Mouse (Mus musculus) kidney, adult 18-20 months (tissue): ENCODE data around the gene Gpr68.

Source experiments
- DNase-seq: peaks from one replicate; pipeline ENCODE4 v3.0.0; 2021

Gene Gpr68

DNA sequence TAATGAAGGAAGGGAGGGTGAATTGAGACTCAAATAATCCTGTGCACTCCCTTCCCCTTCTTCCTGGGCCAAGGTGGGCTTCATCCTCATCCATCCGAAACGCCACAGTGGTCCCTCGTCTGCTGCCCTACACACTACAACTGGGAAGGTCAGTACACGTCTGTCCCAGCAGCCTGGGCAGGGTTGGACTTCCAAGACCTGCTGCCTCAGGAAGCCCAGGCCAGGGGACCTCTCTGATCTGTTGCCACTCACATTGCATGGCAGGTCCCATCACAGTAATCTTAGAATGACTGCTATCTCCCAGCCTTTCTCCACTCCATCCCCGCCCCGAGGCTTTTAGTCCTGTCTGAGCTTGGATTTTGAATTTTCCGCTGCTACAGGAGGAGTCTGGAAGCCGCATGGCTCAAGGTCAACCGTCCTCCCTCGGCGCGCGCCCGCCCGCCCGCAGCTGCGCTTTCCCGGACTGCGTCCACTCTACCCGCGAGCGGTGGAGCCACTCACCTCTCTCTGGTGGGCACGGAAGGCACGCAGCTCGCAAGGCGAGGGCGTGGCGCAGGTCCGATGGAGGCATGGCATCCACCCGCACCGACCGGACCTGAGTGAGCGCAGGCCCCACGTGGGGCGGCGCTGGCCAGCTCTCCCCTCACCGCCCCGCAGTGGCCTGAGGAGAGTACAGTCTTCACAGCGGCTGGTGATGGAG, at the start of gene Gpr68:
Gene Gpr68, minus strand, starts transcription at position 601 of the 700 bp plus-strand sequence.
- DNase-seq: peak; percentile 29

DNA sequence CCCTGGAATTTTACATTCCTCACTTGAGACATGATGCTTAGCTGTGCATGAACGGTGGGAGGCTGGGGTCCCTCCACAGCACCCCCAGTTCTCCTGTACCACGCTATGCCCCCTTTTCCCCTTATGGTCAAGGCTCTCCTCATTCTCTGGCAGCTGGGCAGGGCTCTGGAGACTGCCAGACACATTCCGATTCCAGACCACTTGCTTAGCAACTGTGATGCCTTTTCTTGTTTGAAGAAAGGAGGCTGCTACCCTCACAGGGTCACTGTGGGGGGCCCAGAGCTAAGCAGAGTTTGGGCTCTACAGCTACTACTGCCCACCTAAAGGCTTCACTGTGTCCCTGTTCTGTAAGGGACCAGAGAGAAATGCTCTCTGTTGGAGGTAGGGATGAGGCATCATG, 49.3 kb upstream of the Gpr68 start:
- no peak for DNase-seq

DNA sequence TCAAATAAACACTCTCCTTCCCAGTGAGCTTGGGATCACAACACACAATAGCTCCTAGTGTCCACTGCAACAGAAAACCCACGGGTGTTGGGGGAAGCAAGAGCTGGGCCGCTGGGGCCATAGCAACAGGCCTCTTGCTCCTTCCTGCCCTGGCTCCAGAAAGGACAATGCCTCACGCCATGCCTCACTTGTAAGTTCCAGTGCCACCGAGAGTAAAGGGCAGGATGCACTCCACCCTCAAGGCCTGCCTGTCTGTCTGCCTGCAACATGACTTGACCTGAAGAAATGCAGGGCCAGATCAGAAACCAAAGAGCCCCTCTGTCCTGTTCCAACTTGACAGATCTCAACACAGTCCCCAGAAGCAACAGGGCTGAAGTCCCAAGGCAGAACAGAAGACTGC, 48.8 kb upstream of the Gpr68 start:
- DNase-seq: no peak

DNA sequence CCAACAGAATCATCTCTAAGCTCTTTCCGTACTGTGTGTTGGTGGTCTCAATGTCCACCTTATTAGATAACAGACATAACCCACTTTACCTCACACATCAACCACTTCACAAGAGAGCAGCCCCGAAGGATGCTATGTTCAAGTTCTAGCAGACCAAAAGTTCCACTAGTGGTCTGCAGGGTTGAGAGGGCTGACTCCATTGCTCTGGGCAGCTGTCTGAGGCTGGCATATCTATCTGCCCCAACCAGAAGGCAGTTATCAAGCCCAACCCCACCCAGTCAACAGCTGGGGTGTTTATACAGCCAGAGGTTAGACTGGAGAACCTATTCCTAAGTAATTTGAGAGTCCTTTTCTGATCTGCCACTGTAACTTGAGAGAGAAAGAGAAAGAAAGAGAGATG, 48.0 kb upstream of the Gpr68 start:
- DNase-seq: no peak

DNA sequence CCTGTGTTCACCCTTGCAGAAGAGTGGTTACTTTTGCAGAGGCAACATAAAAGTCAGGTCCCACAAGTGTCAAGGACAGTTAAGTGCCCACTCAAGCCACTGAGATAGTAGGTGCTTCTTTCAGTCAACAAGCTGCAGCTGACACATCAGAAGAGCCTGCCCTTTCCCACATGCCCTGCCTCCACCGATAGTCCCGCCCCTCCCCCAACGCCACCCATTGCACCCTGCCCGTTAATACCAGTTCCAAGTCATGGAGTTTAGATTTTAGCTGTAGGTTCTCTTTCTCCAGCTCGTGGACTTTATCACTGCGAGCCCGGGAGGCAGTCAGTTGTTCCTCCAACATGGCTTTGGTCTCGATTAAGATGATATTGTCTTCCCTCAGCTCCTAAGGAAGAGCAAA, 45.9 kb upstream of the Gpr68 start:
- no peak for DNase-seq

DNA sequence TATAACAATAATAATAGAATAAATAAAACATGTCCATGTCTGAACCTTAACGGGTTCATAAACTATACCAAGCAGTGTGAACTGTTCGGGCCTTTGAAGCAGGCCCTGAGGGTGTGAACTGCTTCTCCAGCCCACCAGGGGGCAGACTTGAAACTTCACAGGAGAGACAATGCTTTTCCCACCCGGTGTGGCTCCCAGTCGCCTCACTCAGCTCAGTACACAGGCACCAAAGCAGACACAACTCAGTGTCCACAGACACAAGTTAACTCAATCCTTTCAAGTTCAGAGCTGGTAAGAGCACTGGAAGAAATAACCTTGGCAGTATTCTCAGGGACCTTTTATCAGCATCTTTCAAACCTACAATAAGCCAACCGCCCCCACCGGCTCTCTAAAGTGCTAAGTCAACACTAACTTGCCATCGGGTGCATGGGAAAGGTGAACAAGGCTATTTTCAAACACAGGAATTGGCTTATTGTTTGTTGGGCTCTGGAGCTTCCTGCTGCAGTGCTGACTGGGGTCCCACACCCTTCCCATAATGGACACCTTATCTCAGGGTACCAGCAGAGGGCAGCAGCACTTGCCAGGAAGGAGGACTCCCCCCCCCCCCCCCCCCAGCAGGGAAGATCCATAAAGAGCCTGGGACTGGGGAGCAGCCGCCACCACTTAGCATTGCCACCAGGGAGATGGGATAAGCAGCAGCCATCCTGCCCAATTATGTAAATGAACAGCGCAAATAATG, 44.4 kb upstream of the Gpr68 start:
- DNase-seq: peak; percentile 80

DNA sequence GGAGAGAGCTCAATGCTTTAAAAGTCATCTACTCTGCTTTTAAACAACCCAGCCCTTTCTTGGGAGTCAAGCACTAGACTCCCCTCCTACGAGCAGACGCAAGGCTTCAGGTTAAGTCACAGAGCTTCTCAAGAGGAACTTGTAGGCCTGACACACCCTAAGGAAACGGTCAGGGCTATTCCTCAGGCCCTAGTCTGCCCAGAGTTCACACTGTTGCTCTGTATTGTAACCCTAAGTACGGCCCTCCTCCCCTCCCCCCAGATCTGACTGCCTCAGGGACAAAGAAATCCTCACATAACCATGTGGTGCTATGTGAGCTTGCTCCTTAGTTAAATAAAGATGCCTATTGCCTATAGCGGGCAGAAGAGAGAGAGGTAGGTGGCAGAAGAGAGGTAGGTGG, 41.1 kb upstream of the Gpr68 start:
- no peak for DNase-seq

DNA sequence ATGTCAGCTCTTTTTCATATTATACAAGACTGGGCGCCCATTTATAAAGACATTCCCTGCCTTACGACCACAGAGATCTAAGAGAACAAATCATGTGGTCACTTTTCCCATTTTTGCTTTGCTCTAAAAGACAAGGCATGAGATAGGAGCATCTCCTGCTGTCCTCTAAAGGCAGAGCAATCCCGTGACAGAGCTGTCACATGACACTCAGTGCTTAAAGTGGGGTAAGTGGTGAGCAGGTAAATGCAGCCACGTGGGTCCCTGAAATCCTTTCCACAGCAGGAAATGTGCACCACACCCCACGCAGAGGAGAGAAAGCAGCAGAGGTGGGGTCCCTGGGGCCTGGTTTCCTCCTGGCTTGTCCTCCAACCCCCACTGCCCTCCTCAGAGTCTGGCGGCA, 40.0 kb upstream of the Gpr68 start:
- DNase-seq: no peak

DNA sequence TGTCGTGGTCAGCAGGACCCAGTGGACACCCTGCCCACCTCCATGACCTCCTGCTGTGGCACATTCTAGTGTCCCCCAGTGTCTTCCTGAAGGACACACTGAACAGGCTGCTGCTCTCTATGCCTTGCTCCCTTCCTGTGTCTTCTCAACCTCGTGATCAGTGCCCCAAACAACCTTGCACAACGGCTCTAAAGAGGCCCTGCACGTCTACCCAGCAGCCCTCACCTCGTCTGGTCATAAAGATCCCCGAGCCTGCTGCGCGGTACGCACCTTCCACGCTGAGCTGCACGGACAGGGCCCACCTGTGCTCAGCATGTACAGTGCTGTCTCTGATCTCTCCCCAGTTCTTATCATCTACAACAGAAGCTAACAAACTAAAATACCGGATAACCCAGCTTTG, 38.0 kb upstream of the Gpr68 start:
- no peak for DNase-seq

DNA sequence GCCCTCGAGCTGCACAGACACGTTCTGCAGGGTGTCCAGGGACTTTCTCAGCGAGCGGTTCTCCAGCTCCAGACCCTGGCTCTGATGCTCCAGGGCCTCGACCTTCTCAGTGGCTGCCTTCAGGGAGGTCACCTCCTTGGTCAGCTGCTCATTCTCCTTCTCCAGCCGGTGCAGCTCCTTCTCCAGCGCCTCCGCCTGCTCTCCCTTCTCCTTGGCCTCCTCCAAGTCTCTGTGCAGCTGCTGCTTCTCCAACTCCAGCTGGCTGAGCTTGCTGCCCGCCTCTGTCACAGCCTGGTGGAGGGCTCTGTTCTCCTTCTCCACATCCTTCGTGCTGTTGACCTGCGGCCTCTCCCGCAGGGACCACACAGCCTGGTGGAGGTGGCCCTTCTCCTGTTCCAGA, 37.5 kb upstream of the Gpr68 start:
- DNase-seq: no peak

DNA sequence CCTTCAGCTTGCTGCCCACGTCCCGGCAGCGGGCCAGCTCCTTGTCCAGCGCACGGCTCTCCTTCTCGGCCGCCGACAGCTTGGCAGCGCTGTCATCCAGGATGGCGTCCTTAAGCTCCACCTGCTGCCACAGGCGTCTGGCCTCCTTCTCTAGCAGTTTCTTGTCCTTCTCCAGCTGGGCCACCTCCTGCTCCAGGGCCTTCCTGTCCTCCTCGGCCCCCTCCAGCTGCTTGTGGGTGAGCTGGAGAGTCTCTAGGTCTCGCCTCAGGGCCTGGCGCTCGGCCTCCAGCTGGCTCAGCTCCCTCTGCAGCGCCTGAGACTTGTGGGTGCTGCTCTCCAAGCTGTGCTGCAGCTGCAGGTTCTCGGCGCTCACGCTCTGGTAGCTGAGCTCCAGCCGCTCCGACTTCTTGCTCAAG, 36.9 kb upstream of the Gpr68 start:
- no peak for DNase-seq

DNA sequence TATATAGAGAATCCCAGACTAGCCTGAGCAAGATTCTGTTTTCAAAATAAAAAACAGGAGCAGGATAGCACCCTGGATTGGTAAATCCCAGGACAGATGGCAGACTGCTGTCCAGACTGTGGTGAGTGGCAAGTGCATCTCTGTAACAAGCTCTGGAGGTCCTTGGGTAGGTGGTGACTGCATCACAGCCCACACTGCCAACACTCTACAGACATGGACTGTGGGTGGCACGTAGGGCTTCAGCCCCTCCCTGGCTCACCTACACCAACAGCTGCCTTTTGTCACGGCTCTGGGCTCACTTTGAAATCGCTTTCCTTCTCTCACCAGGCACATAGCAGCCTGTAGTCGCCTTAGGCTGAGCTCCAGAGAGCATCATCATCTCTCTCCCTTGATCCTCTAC, 35.1 kb upstream of the Gpr68 start:
- no peak for DNase-seq

DNA sequence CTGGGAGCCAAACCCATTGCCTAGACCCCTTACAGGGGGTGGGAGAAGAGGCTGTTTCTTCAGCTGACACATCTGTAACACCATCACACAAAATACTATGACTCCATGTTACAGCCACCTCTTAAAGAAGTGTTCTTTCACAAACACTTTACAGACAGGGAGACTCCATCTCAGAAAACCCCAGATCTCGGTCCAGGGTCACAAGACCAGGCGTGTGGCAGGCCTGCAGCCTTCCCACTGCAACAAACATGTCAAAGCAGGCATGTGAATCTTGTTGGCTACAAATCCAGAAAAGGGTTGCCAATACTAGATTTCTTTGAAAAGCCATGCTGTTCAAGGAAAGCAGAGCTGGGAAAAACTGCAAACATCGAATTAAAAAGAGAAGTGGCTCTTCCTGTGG, 33.4 kb upstream of the Gpr68 start:
- no peak for DNase-seq

DNA sequence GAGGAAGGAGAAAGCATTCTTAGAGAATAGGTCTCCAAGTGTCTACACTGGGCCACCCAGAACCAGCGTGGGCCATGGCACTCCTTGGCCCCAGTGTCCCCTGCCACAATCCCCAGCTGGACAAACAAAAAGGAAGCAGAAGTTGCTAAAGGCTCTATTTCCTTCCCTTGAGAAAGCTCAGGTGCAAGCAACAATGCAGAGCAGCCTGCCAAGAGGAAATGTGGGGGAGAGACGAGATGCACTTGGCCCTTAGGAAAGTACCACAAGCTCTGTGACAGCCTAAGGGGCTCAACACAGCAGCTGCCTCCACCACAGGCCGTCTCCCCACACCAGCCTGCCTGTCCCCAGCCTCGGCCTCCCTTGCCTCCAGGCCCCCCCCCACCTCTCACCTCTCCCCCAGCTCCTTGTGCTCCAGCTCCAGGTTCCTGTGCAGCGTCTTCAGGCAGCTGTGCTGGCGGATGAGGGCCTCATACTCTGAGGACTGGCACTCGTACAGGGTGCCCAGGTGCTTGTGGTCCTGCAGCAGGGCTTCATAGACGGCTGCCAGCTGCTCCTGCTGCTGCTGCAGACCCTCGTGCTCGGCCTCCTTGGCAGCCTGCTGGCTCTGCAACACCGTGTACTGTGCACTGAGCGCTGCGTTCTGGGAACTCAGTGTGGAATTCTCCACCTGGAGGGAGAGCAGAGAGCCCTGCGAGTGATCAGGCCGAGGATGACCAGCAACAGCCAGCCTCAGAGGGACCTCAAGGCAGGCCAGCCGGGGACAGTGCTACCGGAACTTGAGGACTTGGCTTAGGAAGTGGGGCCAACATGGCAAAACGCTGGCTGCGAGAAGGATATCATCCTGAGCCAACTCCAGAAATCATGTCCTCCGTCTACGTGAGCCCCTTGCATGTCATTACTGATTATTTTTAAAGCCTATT, 29.7 kb upstream of the Gpr68 start:
- DNase-seq: no peak

DNA sequence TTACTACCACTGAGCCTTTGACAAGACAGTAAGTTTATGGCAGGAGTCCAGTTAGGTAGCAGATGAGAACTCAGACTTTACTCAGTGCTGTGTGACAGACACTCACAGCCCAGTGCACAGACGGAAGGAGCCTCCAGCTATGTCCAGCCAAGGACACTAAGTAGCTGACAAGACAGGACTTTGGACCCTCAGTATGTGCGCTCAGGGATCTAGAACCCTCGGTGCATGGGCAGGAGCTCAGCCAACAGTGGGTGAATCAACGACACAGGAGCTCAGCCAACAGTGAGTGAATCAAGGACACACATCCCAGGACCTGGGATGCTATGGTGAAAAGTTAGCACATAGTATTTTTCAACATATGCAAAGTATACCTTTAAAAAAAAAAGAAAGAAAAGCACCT, 28.7 kb upstream of the Gpr68 start:
- DNase-seq: peak; percentile 69

DNA sequence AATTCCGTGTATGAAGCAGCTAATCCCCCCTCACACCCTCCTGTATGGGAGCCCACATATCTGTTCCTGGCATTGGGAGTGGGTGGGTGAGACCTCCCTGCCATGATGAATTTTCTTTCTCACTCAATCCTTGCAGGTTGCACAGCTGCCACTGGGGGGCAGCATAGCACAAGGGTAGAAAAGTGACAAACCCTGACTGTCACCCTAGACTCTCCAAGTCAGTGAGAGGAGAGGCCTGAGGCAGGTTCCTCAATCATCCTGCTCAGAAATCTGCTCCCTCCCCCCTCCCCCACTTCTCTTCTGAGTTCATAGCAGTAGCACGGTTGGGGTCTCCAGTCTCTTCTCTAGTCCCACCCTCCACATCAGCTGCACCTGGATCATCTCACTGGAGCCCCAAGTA, 28.1 kb upstream of the Gpr68 start:
- peak; percentile 83 for DNase-seq

DNA sequence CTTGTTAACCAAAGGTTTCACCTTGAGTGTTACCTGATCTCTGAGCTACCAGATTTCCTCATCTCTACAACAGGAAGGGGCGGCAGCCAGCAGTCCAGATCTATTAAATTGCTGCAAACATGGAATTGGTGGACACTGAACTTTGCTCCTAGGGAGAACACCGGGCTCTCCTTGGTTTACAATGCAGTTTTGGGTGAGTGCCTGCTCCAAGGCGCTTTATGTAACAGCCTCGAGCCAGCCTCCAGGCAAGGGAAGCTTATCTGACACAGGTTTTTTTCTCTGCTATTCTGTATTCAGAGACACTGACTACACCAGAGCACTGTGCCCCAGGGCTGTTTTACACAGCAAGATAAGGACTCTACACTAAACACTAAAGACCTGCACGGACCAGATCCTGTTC, 26.8 kb upstream of the Gpr68 start:
- DNase-seq: peak; percentile 74

DNA sequence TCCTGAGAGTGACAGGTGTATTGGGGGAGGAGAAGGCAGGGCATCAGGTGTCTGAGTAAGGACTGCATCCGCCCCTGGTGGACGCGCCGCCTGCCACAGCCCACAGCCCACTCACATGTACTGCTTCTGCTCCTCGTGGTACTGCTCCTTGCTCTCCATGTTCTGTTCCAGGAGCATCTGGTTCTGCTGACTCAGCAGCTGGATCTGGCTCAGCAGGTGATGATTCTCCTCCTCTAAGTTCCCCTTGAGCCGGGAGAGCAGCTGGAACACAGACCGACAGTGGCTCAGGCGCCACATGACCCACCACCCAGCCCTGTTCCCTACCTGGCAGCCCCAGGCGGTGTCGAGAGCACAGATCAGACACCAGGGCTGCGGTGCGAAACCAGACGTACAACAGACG, 23.7 kb upstream of the Gpr68 start:
- DNase-seq: no peak

DNA sequence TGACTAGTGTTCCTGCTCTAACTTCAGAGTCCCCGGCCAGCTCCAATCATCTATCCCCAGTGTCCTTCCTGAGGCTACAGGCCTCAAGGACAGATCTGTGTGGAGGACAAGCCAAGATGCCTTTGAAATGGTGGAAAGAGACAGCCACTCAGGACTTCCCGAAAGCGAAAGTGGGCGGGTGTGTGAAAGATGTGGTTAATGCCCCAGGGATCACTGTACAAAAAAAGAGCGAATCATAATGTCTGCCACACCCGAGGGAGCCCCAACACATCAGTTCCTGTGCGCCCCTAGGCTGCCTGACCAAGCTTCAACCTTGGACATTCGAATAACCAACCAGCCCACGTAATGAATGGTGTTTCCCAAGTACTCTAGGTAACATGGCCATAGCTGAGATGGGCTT, 20.3 kb upstream of the Gpr68 start:
- DNase-seq: no peak

DNA sequence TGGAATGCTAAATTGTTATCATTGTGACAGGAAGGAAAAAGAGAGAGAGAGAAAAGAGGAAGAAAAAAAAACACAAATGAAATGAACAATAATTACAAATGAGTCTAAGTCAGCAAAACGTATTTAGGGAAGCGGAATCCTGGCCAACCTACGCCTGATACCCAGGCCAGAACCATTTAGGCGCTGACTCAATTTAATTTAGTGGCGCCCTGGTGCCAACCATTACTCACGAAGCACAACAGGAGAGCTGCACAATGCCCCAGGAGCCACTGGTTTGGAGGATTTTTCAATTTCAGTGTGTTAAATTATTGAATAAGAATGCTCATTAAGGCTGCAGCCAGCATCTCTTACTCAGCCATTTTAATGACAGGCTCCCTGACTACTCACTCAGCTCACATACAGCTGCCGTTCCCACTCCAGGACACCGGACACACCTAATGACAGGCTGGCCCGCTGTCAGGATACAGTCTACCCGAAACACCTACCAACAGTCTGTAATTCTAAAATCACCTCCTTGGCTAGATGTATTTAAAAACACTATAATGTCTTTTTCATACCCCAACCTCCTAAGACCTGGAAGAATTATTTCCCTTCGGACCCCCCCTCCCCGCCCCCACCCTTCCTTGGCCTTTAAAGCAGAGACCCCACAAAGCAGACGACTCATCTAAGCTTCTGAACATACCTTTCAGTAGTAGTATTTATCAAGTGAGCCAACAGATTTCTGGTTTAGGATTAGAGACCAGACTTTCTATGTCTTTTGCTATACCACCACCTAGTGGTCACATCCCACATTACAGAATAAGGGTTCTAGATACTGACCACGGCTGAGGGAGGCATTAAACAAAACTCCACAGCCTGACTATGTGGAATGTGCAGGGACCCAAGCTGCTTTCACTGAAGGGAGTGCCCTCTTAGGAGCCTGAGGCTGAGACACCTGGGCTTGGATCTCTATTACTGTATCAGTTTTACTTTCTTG, 17.9 kb upstream of the Gpr68 start:
- no peak for DNase-seq

DNA sequence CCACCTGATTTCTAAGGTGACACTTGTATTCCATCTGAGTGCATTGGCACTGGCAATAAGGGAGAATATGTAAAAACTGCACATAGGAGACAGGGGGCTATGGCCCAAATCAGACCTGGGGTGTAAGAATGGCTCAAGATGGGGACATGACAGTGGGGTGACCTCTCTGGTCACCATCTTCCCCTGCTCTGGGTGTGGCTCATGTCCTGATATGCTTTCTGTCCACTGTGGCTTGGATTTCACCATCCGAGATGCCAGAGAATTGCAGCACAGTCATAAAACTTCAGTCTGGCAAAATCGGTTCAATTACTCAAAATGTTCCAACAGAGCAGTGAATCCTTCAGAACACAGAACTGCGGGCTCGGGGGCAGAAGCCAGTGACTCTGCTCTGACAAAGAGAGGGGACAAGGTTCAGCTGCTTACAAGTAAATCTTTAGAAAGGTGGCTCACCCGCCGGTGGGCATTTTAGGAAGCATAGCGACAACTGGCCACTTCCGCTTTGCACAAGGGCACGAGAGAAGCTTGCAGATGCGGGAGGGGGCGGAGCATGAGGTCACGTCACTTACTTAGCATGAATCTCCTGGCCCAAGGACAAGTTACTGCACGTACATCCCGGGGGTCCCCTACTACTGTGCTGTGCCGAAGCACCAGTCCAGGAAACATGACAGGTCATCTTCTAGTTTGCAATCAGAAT, 16.8 kb upstream of the Gpr68 start:
- DNase-seq: no peak

DNA sequence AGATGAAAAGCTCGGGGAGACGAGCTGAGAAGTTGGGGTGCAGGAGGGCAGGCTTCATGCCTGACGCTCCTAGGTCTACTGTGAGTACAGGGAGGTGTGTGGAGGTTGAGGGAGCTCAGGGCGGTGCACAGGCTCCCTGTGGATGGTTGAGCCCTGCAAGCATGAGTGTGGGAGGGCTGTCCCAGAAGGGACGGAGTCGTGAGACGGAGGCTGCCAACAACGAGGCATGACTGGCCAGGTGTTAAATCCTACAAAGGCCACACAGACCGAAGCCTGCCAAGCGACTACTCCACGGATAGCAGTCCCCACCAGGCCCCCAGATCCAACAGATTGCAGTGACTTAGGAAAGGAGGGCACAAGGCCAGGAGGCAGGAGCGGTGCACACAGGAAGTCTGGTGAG, 2.7 kb upstream of the Gpr68 start:
- DNase-seq: no peak
